Mouse (Mus musculus) common myeloid progenitor, adult 5-6 weeks (primary cell): ENCODE measurements around the gene Ano5. TPM values are rescaled to one million over a fixed set of nuclear protein-coding genes. Genes with fewer than 3 reads are reported as not detected.
A peak's percentile ranks its signal among the peaks of the same experiment; 100 is the strongest.

Source experiments
- ATAC-seq: replicated peaks from 2 replicates; pipeline ENCODE4 v1.8.0; 2016; ENCODE audit warnings: low read depth, mild to moderate bottlenecking, moderate TSS enrichment, inconsistent platforms; ENCODE audit not compliant: poor library complexity, severe bottlenecking
- total RNA-seq: library from RNA; stranded (forward); fragments of 200-1000, 187-1606 nt; gene quantifications from 2 replicates; pipeline ENCODE4 v1.2.3, GENCODE M21; 2017

The Ano5 gene
- total RNA-seq, result not detected in 2 replicates

DNA sequence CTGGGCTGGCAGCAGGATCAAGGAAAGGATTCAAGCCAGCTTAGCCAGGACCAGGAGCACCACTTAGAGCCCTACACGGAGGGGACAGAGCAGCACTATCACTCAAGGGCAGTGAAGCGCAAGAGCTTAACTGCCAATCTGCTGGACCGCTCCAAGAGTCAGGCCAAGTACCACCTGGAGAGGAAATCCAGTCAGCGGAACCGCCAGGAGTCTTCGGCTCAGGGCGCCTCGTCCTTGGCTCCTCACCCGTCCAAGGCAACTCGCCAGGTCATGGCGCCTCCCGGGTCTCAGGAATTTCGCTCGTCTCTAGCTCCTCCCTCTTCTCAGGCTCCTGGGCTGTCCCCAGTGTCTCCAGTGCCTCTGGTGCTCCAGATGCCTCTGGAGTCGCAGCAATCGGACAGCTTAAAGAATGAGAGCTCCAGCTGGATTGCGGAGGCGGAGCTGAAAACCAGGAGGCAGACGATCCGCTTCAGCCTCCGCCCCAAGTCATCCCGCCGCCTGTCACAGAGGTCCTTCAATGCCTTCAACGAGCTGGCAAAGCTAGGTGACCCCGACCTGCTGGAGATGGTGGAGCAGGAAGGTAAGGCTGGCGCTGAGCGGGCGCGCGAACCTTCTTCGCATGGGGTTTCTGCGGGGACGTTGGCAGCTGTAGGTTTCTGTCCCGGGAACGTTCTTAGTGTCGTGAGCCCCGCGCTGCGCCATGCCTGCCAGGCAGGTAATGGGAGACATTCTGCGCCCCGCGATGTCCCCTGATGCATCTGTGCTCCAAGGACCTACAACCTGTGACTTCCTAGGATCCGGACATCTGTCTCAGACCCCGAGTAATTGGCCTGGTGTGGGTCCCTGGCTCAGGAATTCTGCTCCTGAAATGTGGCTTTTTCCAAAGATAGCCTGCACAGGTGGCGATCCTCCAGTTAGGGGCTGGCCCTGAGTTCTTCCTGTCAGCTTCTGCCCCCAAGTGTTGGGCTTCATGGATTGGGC, at the start of gene Ano5:
Gene Ano5, plus strand, starts transcription at position 359 of the 981 bp plus-strand sequence.
- no peak for ATAC-seq

GRCm38 (mm10) chr7:51499396-51499795, 11.4 kb upstream of the Ano5 start:
- no peak for ATAC-seq

DNA sequence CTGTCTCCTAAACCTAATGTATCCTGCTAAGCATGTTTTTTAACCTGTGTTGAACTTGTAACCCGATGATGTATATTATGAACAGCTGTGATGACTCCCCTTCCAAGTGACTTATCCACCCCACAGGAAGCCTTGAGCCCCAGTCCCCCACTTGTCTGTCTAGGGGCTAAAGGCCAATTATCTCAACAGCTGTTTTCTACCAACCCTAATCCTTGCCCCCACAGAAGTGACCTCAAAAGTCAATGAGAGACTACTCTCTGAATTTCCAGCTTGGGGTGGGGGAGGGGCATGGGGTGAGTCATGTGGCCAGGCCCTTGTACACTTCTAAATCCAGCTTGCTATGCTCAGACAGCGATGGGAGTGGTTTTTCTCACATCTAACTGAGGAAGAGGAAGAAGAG, 6.9 kb upstream of the Ano5 start:
- no peak for ATAC-seq

DNA sequence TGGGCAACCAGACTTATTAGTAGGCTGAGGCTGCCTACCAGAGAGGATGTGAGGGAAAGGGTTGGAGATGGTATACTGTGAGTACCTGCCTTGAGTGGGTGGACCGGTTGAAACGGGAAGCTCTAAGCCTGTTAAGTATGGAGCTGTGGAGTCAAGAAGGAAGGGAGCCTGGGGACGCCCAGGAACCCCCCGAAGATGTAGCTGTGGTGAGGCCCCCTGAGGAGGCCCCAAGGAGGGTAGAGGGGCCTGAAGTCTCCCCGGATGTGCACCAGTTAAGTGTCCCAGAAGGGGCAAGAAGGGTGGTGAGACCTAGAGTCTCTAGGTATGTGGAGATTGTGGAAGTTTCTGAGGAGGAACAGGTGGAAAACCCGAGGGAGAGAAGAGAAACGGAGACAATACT, 682 bp upstream of the Ano5 start:
- no peak for ATAC-seq

DNA sequence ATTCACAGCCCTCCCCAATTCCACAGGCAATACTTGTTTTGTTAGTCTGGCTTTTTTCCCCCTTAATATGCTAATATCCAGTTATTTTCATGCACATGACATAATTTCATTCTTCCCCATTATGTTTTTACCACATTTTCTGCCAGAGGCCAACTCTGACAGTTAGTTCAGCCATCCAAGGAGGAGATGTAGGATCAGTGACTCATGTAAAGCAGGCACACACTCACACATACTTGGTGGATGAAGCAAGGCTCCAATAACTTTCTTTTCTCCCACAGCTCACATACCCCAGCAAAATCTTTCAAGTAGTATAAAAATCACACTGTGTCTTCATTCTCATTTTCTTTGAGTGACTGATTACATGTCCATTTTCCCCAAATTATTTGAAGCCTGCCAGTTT, 28.5 kb downstream of the Ano5 start:
- no peak for ATAC-seq

DNA sequence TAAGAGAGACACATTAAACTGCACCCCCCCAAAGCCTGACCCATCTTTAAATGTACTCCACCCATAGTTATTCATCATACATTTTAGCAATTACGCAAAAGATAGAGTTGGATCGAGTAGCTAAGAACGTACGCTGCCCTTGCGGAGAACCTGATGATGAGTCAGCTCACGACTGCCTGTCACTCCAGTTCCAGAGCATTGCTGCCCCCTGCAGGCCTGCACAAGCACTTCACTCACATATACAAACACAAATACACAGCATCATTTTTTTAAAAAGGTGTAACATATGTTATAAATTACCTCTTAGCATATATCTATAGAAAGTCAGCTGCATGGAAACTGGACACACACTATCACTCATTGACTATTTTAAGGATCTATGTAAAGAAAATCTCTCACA, 29.9 kb downstream of the Ano5 start:
- no peak for ATAC-seq

DNA sequence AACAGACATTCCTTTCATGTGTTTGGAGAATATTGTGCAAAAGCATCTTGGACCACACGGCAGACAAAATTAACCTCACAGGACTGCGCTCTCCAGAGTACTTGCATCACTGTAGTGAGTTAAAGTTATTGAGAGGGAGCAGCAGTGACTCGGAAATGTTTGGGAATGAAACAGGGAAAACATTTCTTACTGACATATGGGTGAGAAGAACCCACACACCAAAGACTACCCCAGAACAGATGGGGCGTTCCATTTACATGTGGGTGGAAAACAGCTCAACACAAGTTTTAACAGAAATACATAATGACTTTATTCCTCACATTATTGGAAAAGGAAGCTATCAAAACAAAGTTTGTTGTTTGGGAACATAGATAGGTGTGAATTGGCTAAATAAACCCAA, 89.2 kb downstream of the Ano5 start:
- ATAC-seq, result no peak

DNA sequence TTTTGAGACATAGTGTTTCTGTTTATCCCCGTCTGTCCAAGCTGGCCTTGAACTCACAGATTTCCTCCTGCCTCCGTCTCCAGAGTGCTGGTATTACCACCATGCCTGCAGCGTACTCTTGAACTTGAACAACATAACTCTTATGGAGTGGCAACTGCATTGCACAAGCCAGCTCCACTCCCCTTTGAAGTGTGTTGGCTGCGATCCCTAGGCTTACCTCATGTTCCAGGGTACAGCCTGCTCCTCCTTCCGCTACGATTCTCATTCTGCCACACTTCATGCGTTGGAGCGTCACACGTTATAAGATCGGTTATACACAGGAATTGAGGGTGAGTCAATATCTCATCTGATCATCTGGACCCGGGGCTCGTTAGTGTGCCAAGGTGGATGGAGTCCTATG, 92.9 kb downstream of the Ano5 start:
- no peak for ATAC-seq

DNA sequence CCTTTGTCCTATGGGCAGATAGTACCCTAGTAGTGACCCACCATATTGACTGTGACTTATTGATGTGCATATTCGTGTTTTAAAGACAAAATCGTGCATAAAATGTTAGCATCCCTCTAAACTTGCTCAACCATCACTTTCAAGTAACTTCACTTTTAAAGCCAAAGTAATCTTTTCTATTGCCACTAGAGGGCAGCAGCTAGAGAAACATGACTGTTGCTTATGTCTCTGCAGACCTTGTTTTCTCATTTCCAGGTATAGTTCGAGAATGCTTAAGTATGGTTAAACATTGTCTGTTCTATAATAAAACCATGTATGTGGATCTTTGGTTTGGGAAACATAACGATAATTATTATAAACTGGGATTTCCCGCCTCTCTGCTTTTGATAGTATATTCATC, 103.6 kb downstream of the Ano5 start:
- no peak for ATAC-seq

GRCm38 (mm10) chr7:51617941-51618340, 107.1 kb downstream of the Ano5 start:
- ATAC-seq, result no peak

DNA sequence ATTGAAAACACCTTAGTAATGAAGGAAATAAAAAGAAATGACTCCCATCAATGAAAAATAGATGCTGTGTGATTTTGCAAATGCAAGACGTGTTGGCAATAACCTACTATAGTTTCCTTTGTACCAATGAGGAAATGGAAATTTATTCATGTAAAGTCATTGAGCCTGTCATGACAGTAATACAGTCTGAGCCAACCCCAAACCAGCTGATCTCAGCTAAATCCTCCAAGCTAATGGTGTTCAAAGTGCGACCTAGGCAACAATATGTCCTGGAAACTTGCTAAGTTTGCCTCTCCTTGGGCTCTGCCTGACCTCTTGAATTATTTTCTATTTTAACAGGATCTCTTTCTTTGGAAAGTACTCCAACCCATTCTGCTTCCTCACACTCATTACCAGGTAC, 107.6 kb downstream of the Ano5 start:
- ATAC-seq, result no peak

DNA sequence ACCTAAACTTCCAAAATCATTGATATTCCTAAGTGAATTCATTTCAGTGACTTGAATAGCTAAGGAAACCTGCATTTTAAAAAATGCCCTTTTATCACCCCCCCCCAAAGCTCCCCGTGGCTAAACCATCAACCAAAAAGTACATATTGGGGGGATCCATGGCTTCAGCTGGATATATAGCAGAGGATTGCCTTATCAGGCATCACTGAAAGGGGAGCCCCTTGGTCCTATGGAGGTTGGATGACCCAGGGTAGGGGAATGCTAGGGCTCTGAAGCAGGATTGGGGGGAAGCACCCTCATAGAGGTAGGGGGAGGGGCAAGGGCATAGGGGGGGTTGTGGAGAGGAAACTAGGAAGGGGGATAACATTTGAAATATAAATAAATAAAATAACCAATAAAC, 109.1 kb downstream of the Ano5 start:
- ATAC-seq, result no peak

GRCm38 (mm10) chr7:51621694-51622145, 110.9 kb downstream of the Ano5 start, which contains the start of gene Slc17a6:
Gene Slc17a6 (plus strand): TSS chr7:51622006.
- ATAC-seq, result peak; percentile 87

GRCm38 (mm10) chr7:51622196-51622595, 111.4 kb downstream of the Ano5 start:
- ATAC-seq, result no peak

DNA sequence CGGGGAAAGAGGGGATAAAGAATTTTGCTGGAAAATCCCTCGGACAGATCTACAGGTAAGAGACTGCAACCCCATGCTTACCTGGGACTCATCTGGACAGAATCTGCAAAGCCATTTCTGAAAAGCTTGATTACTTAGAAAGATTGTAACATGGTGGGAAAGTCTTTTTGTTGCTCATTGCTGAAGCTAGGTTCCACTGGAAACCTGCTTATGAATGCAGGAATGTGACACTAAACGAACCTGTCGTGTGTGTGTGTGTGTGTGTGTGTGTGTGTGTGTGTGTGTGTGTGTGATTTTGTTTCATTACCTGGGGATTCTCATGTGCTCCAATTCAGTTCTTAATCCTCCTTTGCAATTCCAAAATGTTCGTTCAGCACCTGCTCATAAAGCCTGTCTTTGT, 111.8 kb downstream of the Ano5 start:
- ATAC-seq, result no peak

DNA sequence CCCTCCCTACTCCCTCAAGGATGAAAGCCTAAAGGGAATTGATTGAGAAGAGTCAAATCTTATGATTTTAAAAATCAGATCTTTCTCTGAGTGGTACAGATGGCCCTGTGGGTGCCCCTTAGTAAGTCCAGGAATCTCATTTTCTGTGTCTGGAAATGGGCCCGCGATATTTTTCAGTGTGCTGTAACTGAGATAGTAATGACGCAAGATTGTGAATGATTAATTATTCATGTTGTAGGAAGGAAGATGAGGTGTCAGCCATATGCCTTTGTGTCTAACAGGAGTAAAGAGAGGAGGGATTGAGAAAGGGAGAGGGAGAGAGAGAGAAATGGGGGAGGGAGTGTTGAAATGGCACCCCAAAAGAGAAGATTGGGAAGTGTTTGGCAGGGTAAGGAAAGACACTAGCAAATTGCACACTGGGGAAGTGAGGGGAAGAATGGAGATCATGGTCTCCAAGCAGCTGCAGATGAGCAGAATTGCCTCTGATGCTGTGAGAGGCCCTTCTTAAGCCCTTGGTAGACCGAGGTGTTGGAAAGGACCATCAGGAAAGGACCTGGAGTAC, 113.6 kb downstream of the Ano5 start:
- no peak for ATAC-seq

DNA sequence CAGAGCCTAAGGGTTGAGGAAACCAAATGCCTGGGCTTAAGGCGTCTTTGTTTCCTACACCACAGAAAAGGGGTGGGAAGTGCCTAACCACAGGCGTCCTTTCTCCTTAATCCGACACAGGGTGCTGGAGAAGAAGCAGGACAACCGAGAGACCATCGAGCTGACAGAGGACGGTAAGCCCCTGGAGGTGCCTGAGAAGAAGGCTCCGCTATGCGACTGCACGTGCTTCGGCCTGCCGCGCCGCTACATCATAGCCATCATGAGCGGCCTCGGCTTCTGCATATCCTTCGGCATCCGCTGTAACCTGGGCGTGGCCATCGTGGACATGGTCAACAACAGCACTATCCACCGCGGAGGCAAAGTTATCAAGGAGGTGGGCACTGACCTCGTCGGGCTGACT, 114.3 kb downstream of the Ano5 start:
- no peak for ATAC-seq

- no peak for ATAC-seq
Observed at GRCm38 (mm10) chr7:51625591-51626255, 114.9 kb downstream of the Ano5 start.

DNA sequence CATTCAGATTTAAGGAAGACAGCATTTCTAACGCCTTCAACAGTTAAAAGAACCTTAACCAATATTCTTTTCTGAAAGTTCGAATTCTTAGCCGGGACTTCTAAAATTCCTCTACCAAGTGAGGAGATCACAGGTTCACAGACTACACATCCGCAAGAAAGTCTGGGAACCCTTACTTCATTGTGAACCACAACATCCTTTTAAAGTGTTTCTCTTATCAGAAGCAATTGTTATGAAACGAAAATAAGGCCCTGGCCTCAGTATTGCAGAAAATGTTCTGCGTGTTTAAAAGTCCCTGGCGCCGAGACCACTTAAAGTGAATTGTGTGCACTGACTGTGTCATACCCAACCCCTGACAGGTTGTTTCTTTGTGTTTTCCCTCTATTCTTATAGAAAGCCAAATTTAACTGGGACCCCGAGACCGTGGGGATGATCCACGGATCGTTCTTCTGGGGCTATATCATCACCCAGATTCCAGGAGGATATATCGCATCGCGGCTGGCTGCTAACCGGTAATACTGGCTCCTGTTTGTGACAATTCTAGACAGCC, 115.7 kb downstream of the Ano5 start:
- no peak for ATAC-seq

DNA sequence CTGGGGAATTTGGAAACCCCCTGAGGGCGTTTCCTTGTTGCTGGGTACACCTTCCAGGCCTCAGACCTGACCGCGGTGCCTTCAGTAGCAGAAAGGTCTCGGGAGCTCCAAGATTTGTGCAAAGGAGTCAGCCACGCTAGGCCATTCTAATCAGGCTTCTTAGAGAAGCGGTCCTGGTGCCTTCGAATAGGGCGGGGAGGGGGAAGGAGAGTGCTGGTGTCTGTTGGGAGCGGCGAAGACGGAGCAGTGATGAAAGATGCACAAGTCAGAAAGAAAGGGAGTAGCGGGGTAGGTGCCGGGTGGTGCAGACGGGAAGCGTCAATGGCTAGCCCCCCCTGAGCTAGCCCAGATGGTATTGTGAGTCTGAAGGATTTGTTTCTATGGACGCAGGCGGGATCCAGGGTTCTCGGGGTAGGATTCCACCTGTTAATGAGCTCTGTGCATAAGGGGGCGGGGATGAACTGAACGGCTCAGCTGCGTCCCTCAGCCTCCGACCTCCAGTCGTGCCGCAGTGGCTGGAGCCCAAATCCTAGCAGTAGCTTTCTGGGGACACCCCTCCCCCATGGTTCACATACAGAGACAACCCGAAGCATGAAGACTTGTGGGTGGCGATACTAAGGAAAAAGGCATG, 116.3 kb downstream of the Ano5 start:
- no peak for ATAC-seq
